Mouse (Mus musculus): ENCODE data around the gene Tmprss5.
A peak's percentile ranks its signal among the peaks of the same experiment; 100 is the strongest.

The Tmprss5 gene

DNA sequence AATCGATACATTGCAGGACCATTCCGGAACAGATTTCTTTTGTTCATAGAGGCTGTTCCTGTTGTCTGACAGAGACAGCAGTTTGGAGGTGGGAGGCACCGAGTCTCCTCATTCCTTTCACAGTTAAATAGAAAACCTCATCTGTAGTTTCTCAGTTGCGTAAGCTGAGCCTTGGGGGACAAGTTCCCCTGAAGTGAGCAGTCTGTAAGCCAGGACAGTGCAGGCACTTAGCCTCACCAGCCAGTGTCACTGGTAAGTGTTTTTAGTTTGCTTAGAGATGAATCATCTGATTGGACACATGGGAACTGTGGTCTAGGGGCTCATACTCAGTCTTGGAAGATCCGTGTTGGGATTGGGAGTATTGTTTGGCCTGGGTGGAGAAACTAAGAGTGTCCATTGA, at the start of gene Tmprss5:
TSS of gene Tmprss5 (plus strand) at position 154 of the 400 bp plus-strand sequence.
- no peak for DNase-seq

DNA sequence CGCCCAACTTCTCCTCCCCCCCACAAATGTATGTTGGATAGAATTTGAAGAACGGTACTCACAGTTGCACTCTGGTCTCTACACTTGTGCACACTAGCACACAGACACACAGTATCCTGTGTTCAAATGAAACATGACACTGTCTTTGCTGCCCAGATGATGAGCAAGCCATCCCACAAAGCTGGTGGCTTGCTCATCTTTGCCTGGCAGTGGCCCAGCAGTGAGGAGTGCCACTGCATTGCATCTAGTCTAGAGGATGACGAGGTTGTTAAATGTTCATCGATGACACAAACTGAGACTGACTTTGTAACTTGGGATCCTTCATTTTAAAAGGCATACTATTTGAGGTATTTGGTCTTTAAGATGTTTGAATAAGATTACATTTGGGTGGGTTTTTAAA, 46.3 kb upstream of the Tmprss5 start:
- no peak for DNase-seq

- no peak for DNase-seq
Observed at GRCm38 (mm10) chr9:49050901-49051300, 30.2 kb upstream of the Tmprss5 start.

DNA sequence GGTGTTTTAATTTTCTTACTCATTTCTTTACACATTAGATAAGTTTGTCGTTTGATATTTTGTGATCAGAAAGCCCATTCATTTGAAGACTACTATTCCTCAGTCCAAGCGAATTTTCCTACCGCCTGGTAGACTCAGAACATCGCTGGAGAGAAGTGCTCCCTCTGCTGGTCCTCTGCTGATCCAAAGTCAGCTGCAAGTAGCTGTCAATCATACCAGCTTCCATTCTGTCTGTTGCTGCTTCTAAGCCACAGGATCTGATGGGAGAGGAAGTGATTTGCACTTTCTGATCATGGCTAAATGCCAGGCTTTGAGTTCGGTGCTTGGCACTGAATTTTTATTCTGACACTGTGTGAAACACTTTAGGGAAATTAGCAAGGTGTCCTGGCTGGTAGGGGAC, 29.7 kb upstream of the Tmprss5 start:
- DNase-seq = peak; percentile 39

DNA sequence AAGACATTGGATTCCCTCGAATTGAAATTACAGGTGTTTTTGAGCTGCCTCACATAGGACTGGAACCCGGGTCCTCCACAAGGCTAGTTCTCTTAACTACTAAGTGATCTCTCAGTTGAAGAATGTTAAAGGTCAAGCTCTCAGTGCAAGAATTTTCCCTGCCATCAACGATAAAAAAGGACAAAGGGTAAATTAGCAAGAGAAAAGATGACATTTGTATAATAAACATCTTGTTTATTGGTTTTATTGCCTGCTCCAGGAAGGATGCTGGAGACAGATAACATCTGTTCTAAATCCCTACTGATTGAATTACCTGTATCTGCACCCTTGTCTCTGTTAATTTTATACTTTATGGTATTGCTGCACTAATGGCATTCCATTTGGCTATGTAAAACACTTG, 27.0 kb upstream of the Tmprss5 start:
- DNase-seq = no peak

DNA sequence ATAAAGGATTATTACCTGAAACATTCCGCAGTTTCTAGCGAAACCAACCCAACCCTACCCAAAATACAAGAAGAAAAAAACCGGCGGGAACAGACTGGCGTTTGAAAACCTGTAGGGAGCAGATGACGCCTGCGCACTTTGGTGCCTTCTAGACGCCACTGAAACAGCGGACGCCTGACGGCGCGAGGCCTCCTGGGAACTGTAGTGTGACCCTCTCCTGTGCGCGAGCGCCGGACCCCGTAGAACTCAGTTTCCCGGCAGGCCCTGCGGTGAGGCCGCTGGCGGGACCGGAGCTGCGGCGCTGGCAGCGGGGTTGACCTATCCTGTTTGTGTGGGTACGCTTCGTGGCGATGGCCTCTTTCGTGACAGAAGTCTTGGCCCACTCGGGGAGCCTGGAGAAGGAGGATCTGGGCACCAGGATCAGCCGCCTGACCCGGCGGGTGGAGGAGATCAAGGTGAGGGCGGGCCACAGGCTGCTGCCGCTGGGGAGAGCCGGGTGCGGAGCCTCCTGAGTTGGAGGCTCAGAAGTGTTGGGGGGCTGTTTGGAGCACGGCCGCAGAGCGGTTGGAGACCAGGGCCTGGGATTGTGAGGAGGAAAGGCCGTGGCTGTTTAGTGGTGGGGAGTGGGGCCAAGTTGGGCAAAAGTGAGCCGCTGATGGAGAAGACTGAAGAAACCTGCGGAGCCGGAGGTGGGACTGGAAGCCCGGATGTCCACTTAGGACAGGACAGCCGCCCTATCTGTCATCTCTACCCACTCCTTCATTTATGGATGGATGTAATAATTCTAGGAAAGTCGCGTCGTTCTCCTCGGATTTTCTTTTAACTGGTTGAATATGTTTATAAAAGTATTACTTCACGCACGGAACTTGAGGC, 25.5 kb upstream of the Tmprss5 start, which contains the start of gene Zw10:
TSS of gene Zw10 (plus strand) at position 281 of the 873 bp plus-strand sequence.
- peak; percentile 94 for DNase-seq

GRCm38 (mm10) chr9:49076847-49077246, 4.2 kb upstream of the Tmprss5 start:
- no peak for DNase-seq

GRCm38 (mm10) chr9:49081561-49081960, 501 bp downstream of the Tmprss5 start:
- DNase-seq = peak; percentile 56

GRCm38 (mm10) chr9:49087317-49087716, 6.3 kb downstream of the Tmprss5 start:
- DNase-seq = no peak

GRCm38 (mm10) chr9:49098871-49099270, 17.8 kb downstream of the Tmprss5 start:
- peak; percentile 15 for DNase-seq

DNA sequence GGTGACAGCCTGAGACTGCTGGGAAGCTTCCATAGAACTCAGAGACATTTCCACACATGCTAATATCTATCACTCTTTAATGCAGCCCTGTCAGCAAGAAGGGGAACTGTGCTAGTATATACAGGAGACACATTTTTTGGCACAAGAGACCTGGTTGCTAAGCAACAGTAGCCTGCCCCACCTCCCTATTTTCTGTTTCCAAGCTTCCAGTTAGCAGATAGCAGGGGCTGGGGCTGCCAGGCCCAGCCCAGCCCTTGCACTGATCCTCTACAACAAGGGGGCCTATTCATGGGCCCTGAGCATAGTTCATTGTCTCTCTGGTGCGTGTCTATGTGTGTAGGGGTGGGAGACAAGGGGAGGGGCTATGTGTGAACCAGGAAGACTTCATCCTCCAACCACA, 21.3 kb downstream of the Tmprss5 start:
- DNase-seq = no peak

GRCm38 (mm10) chr9:49109101-49109500, 28.0 kb downstream of the Tmprss5 start:
- DNase-seq = no peak

DNA sequence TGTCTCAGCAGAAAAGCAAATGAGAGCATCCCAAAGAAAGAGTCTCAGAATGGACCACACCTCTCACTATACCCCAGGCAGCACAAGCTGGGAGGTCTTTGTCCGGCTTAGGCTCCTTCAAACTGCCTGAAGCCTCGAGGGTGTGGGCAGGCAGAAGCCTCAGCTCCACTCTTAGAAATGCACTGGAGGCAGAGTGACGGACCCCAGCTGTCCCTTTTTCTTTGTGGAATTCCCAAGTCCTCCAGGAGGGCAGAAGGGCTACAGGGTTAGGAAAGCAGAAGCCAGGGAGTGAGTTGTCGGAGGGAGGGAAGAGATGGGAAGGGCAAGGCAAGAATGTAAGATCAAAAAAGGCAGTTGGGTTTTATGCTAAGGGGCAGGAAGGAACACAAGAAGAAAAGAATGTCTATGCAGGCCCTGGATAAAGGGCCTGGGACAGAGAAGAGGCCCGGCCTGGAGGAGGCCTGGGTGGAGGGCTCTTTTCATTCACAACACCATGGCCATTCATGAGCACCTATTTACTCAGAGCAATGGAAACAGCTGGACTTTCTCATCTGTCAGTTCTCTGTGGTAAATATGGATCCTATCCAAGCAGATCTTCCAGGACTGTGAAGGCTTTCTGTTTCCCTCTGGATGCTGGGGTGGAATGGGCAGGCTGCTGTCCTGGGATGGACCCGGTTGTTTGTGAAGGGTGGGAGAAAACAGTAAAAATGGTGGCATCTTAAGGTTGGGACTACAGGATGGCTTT, 29.6 kb downstream of the Tmprss5 start:
- DNase-seq = peak; percentile 14

DNA sequence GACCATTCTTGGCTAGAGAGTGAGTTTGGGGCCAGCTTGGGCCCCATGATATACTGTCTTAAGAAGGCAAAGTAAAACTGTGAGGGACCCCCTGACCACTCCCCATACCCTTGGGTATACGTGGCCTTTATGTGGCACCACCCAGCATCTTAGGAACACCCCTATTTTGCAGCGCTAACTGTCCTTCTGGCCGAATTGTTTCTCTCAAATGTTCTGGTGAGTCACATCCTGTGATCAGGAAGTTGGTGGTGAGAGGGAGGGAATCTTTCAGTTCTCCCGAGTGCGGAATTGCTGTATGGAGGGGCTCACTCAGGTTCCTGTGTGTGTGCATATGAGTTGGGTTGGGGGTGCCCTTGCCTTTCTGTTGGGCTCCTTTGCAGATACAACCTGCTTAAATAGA, 30.2 kb downstream of the Tmprss5 start:
- DNase-seq = no peak

DNA sequence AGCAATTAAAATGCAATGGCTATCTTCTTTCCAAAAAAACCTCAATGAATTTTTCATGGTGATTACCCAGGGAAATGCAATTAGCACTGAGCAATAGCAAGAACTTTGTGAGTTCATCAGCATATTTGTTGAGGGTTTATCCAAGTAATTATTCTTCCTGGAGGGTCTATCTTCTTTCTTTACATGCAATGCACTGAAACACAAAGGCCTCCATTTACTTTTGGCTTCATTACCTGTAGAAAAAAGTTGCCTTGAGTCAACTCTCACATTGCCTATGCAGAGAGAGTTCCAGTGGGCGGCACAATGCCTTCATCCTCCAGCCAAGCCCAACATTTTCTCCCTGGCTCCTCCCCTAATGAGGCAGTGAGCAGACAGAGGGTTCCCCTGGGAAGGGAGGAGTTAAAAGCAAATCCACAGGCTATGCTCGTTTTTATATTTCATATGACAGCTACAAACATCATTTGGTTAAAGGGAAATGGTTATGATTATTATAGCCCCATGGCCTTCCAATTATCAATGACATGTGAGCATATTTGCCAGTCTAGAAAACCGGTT, 37.3 kb downstream of the Tmprss5 start:
- DNase-seq = no peak

DNA sequence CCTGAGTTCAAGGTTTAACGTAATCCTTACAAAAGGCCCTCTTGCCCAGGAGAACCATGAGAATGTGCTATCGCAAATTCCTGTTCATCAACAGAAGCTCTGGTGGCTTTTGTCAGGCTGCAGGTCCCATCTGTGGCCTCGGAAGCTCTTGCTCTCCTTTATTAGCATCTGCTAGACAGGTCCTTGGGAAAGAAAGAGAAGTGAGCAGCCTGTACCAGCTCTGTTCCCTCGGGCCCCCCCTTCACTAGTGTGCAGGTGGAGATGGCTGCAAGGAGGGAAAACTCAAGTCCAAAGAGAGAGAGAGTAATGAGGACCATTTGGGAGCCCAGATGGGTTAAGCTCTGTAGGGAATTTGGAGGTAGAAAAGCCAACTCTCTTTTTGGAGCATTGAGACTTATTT, 38.7 kb downstream of the Tmprss5 start:
- no peak for DNase-seq

DNA sequence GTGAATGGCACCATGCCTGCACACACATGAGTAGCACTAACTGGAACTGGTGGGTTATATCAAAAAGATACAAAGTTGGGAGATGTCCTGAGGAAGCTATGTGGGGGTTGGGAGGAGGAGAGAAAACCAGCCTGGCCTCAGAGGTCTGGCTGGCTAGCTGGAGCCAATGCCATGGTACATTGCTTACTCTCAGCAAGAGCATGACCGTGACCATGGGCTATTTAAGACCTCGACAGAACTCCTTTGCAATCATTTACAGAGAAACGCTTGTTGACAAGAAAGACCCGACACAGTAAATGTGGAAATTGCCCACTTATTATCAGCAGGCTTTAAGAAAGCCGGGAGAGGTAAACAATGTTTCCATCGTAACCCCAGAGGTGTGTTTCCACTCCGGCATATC, 44.6 kb downstream of the Tmprss5 start:
- DNase-seq = no peak

GRCm38 (mm10) chr9:49130514-49131010, 49.5 kb downstream of the Tmprss5 start:
- no peak for DNase-seq

- no peak for DNase-seq
Observed at GRCm38 (mm10) chr9:49143841-49144240, 62.8 kb downstream of the Tmprss5 start.

- no peak for DNase-seq
Observed at GRCm38 (mm10) chr9:49145776-49146175, 64.7 kb downstream of the Tmprss5 start.

DNA sequence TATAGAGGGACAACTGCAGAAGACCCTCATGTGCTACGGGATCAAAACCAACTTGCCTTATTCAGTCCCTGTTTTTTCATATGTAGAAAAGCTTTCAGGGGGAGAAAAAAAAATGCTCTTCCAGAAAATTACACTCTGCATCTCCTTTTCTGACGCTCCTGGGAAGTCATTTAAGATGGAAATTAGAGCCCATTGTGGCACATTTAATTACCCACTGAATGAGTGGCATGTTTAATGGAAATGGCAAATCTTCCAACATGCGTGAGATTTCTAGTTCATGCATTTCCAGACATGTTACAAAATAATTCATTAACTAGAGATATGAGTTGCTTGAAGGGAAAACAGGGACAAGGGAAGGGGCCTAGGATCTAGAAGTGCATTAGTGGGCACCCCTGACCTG, 66.0 kb downstream of the Tmprss5 start:
- no peak for DNase-seq
